Mouse (Mus musculus) kidney, embryonic 14.5 days (tissue): ENCODE results near the gene Isy1. TPM values are rescaled to one million over a fixed set of nuclear protein-coding genes. Genes with fewer than 3 reads are reported as not detected.

ENCODE experiments used
- ATAC-seq: fragments of 200-750 bp; cut with Nextera tagmentation; 2 replicates; pipeline ENCODE4 v1.8.0; 2017; ENCODE audit warnings: moderate number of reproducible peaks, mild to moderate bottlenecking, moderate TSS enrichment, moderate library complexity; ENCODE audit not compliant: low FRiP score, low TSS enrichment
- H3K27ac ChIP-seq: fragments of 300-500 bp; sonication (generic); 2 replicates; pipeline ENCODE4 v1.5.1; 2014; ENCODE audit warnings: low read depth, mild to moderate bottlenecking, low read length, moderate library complexity, mixed read lengths
- H3K27me3 ChIP-seq: fragments of 300-500 bp; sonication (generic); 2 replicates; pipeline ENCODE4 v1.6.1; 2014; ENCODE audit warnings: mild to moderate bottlenecking, low read length; ENCODE audit not compliant: control insufficient read depth, insufficient read depth
- H3K36me3 ChIP-seq: fragments of 300-500 bp; sonication (generic); 2 replicates; pipeline ENCODE4 v1.6.1; 2014; ENCODE audit warnings: low read length, mixed read lengths; ENCODE audit not compliant: control insufficient read depth, insufficient read depth
- H3K4me1 ChIP-seq: fragments of 300-500 bp; sonication (generic); 2 replicates; pipeline ENCODE4 v1.6.1; 2014; ENCODE audit warnings: low read length, mixed read lengths; ENCODE audit not compliant: control insufficient read depth, insufficient read depth
- H3K4me2 ChIP-seq: fragments of 300-500 bp; sonication (generic); replicated peaks from 2 replicates; pipeline ENCODE4 v1.6.1; 2014; ENCODE audit warnings: low read depth, mild to moderate bottlenecking, low read length
- H3K4me3 ChIP-seq: fragments of 300-500 bp; sonication (generic); 2 replicates; pipeline ENCODE4 v1.5.1; 2014; ENCODE audit warnings: mild to moderate bottlenecking, low read length
- H3K9ac ChIP-seq: fragments of 300-500 bp; sonication (generic); 2 replicates; pipeline ENCODE4 v1.6.1; 2014; ENCODE audit warnings: low read depth, mild to moderate bottlenecking, low read length, moderate library complexity
- H3K9me3 ChIP-seq: fragments of 300-500 bp; sonication (generic); 2 replicates; pipeline ENCODE4 v1.6.1; 2016; ENCODE audit warnings: low read length; ENCODE audit not compliant: control insufficient read depth
- WGBS: fragments of 180-500 bp; shearing (Covaris S2); extraction: QIAGEN DNeasy Blood & Tissue Kit; methylation state at CpG from one replicate; pipeline ENCODE4 v1.1.7; 2014; 5-methylcytosine and 5-hydroxymethylcytosine counted together
- polyA plus RNA-seq: library from polyadenylated mRNA; unstranded; fragments of >200 nt; fragmentation: Nextera tagmentation; extraction: Ambion mirVana; gene quantifications from 2 replicates; pipeline ENCODE4 v1.2.1, GENCODE M21; 2014

Isy1 gene
- polyA plus RNA-seq, 1 experiment from 2014 or later, result 63.5 TPM

DNA sequence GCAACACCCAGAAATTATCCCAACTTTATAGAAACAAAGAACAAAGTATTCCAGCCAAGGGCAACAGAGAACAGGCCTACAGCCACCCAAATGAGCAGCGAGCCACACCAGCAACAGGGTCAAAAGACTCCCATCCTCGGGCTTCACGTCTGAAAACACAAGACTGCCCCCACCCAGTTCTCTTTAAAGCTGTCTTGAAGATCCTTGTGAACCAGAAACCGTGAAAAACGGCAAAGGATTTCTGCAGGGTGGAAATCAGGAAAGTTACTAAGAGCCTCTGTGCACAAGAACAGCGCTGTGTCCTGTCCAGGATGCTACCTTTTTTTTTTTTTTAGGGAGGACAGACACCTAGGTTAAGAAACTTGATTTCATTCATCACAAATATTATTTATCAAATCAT lies 28.3 kb downstream of the Isy1 start:
- H3K27ac ChIP-seq, result no peak overlapping the region
- peaks cover 17% of the 10 kb centered on the region for H3K4me1 ChIP-seq
- peak overlapping the region; percentile 74; the same call in 1 of the 2 replicates for H3K9ac ChIP-seq
- peak overlapping the region; percentile 77 for H3K4me3 ChIP-seq
- H3K4me2 ChIP-seq, result peak overlapping the region; percentile 90
- WGBS, result 20% methylated on average over 6 of the region's 6 CpGs
- no peaks in the 10 kb centered on the region for H3K36me3 ChIP-seq
- no peaks in the 10 kb centered on the region for H3K9me3 ChIP-seq
- H3K27me3 ChIP-seq, result no peaks in the 10 kb centered on the region
- ATAC-seq, result no peak

DNA sequence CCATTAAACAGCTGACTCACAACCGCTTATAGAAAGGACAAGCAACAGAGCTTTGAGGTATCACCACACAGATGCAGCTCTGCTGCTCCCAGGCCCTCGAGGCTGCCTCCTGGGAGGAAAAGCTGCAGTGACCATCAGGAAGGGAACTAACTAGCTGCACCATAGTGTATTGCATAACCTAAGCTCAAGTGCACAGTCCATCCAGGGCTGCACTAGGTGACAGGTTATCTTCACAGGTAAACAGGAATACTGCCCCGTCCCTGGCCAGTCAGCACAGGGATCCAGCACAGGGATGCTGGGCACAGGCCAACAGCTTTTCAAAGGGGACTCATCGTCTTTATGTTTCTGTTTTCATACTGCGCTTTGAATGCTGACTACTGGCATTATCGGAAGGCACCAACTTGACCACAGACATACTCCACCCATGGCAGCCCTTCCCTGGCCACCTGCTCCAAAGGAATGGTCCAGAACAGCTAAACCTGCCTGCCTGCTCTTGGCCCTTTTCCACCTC lies 28.9 kb downstream of the Isy1 start:
- H3K4me2 ChIP-seq, result peak overlapping the region; percentile 90
- H3K9ac ChIP-seq, result no peak overlapping the region
- H3K27ac ChIP-seq, result no peak overlapping the region
- ATAC-seq, result no peak
- peaks cover 17% of the 10 kb centered on the region for H3K4me1 ChIP-seq
- no peaks in the 10 kb centered on the region for H3K27me3 ChIP-seq
- H3K36me3 ChIP-seq, result no peaks in the 10 kb centered on the region
- no peaks in the 10 kb centered on the region for H3K9me3 ChIP-seq
- WGBS, result 93% methylated on average over 6 of the region's 6 CpGs
- H3K4me3 ChIP-seq, result peak overlapping the region; percentile 77; the same call in 1 of the 2 replicates

DNA sequence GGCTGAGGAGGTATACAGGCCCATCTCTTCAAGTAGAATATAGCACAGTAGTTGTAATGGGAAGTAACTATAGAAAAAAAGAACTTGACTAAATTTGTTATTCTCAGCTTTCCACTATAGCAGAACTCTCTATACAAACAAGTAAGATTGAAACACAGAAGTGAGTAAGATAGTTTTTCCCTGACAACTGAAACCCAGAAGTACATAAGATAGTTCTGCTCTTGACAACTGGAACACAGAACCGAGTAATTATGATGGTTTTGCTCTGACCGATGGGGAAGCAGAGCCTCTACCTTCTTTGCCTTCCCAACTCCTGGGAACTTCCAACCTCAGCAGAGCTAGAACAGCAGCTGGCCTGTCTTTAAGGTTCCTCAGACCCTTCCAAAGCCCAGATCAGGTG lies 29.5 kb downstream of the Isy1 start:
- H3K9me3 ChIP-seq, result no peaks in the 10 kb centered on the region
- H3K27ac ChIP-seq, result no peak overlapping the region
- ATAC-seq, result no peak
- no peaks in the 10 kb centered on the region for H3K36me3 ChIP-seq
- WGBS, result 90% methylated on average over 2 of the region's 2 CpGs
- H3K4me1 ChIP-seq, result peaks cover 17% of the 10 kb centered on the region
- H3K4me2 ChIP-seq, result no peak overlapping the region
- no peak overlapping the region for H3K4me3 ChIP-seq
- H3K27me3 ChIP-seq, result no peaks in the 10 kb centered on the region
- no peak overlapping the region for H3K9ac ChIP-seq

DNA sequence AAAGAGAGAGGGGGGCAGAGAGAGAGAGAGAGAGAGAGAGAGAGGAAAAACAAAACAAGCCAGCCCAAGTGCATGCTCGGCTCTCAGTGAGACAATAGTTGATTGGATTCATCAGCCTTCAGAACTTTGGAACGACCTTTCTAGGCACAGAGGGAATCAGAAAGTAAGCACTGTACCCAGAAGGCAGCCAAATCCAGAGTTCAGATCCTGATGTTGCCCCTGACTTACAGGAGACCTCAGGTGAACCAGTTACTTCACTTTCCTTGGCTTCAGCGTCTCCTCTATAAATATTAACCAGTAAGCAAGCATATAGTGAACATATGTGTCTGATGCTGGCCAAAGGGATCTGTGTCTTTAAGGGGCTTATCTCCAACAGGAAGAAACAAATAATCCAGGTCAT lies 30.1 kb downstream of the Isy1 start:
- 76% methylated on average over 3 of the region's 3 CpGs for WGBS
- H3K4me2 ChIP-seq, result no peak overlapping the region
- no peak overlapping the region for H3K9ac ChIP-seq
- H3K9me3 ChIP-seq, result no peaks in the 10 kb centered on the region
- no peak overlapping the region for H3K27ac ChIP-seq
- no peak for ATAC-seq
- H3K4me1 ChIP-seq, result peaks cover 17% of the 10 kb centered on the region
- H3K27me3 ChIP-seq, result no peaks in the 10 kb centered on the region
- no peaks in the 10 kb centered on the region for H3K36me3 ChIP-seq
- no peak overlapping the region for H3K4me3 ChIP-seq

DNA sequence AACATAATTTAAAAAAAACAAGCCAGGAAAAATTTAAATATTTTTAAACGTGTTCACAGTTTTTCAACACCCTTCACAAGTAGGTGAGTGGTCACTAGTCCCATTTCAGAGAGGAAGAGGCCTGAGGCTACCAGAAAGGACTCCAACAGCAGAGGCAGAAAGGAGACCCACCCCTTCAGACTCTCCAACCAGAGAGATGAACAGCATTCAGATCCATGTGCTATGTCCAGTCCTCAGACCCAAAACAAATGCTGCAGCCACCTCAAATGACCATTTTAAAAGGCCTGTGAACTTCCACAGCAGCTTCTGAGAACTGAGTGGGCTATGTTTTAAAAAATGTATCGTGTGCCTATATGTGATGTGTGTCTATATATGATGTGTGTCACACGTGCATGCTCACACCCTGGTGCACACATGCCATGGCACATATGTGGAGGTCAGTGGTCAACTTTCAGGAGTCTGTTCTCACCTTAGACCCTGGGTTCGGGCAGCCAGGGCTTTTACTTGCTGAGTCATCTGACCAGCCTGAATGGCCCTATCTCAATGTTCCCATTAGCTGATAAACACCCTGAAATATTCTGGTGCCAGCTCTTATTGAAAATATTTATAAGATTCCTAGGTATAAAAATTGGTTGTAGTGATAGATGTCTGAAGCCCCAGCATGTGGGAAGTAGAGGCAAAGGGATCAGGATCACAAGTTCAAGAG lies 30.7 kb downstream of the Isy1 start:
- Histone ChIP-seq H3K9ac (no peak overlapping the region), H3K27me3 (no peaks in the 10 kb centered on the region), H3K9me3 (no peaks in the 10 kb centered on the region), H3K36me3 (no peaks in the 10 kb centered on the region), H3K27ac (no peak overlapping the region), H3K4me1 (peaks cover 15% of the 10 kb centered on the region), H3K4me3 (no peak overlapping the region), H3K4me2 (no peak overlapping the region)
- no peak for ATAC-seq
- WGBS, result 87% methylated on average over 4 of the region's 4 CpGs

DNA sequence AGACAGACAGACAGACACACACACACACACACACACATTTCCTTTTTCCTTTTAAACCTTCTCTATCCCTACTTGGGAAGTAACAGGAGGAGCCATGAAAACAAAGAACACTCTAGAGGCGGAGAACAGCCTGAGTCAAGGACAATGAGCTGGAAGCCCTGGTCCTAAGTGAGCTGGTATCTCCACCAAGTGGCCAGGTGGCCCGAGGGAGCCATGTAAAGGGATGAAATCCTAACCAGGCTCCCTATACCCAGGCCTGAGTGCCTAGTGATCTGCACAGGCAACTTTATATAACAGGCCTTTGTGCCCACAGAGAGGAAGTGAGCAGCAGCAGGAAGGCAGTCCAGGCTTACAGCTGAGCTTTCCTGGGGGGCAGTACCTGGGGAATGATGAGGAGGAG lies 31.7 kb downstream of the Isy1 start:
- 52% methylated on average over 2 of the region's 2 CpGs for whole genome bisulfite sequencing
- H3K9me3 ChIP-seq, result no peaks in the 10 kb centered on the region
- peaks cover 9% of the 10 kb centered on the region; the same call in 1 of the 2 replicates for H3K4me1 ChIP-seq
- no peak overlapping the region for H3K27ac ChIP-seq
- H3K4me3 ChIP-seq, result no peak overlapping the region
- H3K36me3 ChIP-seq, result no peaks in the 10 kb centered on the region
- ATAC-seq, result no peak
- no peak overlapping the region for H3K4me2 ChIP-seq
- H3K9ac ChIP-seq, result no peak overlapping the region
- H3K27me3 ChIP-seq, result no peaks in the 10 kb centered on the region

DNA sequence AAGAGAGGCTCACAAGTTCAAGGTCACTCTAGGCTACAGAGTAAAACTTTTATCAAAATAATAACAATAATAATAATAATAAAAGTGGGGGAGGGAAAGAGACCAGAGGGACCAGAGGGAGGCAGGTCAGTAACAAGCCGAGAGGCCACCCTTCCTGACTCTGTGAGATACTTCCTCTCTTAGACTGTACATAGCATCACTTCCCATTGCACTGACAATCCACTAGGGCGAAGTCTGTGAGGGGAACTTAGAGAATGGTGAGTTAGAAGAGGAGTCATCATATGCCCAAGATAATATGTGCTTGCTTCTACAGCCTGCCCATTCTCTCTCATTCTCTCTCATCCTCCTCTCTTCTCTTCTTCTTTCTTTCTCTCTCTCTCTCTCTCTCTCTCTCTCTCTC lies 32.6 kb downstream of the Isy1 start:
- peaks cover 9% of the 10 kb centered on the region; the same call in 1 of the 2 replicates for H3K4me1 ChIP-seq
- H3K36me3 ChIP-seq, result no peaks in the 10 kb centered on the region
- WGBS, result 80% methylated on average over 2 of the region's 2 CpGs
- H3K9me3 ChIP-seq, result no peaks in the 10 kb centered on the region
- no peak overlapping the region for H3K4me3 ChIP-seq
- H3K9ac ChIP-seq, result no peak overlapping the region
- no peaks in the 10 kb centered on the region for H3K27me3 ChIP-seq
- ATAC-seq, result no peak
- H3K4me2 ChIP-seq, result no peak overlapping the region
- H3K27ac ChIP-seq, result no peak overlapping the region

DNA sequence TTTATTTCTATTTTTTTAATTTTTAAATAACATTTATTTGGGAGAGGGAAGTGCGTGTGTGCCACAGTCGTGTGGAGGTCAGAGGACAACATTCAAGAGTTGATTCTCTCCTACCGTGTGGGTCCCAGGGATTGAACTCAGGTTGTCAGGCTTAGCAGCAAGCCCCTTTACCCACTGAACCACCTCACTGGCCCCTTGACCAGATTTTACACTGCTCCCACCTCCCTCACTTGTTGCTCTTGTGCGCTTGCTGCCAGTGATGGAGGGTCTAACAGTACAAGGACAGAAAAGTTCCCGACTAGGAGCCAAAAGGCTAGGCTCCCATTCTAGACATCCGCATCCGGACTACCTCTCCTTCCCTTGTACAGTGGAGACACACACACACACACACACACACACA lies 33.1 kb downstream of the Isy1 start:
- H3K4me1 ChIP-seq, result peaks cover 9% of the 10 kb centered on the region; the same call in 1 of the 2 replicates
- no peak overlapping the region for H3K4me2 ChIP-seq
- H3K9ac ChIP-seq, result no peak overlapping the region
- H3K36me3 ChIP-seq, result no peaks in the 10 kb centered on the region
- H3K27ac ChIP-seq, result no peak overlapping the region
- H3K4me3 ChIP-seq, result no peak overlapping the region
- ATAC-seq, result no peak
- WGBS, result 84% methylated on average over 7 of the region's 7 CpGs
- H3K27me3 ChIP-seq, result no peaks in the 10 kb centered on the region
- H3K9me3 ChIP-seq, result no peaks in the 10 kb centered on the region

DNA sequence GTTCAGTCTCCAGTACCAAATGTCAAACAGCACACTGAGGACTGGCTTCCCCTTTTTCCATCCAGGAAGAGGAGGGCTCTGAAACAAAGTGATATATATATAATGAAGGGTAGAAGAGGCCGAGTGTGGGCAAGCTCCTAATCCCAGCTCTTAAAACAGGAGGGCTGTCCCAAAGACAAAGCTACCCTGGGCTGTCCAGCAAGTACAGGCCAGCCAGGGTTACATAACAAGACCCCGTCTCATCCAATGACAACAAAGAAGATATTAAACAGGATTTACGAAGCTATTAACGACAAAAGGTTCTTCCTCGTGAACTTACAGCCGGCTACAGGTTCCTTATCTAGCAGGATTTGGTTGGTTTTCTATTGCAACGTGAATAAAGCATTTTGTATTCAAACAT lies 33.7 kb downstream of the Isy1 start:
- ATAC-seq, result no peak
- Histone ChIP-seq H3K27ac (no peak overlapping the region), H3K9ac (no peak overlapping the region), H3K9me3 (no peaks in the 10 kb centered on the region), H3K4me1 (peaks cover 7% of the 10 kb centered on the region; the same call in 1 of the 2 replicates), H3K4me2 (no peak overlapping the region), H3K36me3 (no peaks in the 10 kb centered on the region), H3K4me3 (no peak overlapping the region), H3K27me3 (no peaks in the 10 kb centered on the region)
- 55% methylated on average over 7 of the region's 7 CpGs for WGBS
